Mouse (Mus musculus) lung, adult 2 months (tissue): ENCODE results near the gene Npc1l1.

ENCODE experiments used
- CTCF ChIP-seq: fragments of 200-500 bp; IDR thresholded peaks from 2 replicates; pipeline ENCODE4 v1.5.1; 2011; ENCODE audit warnings: mild to moderate bottlenecking, low read length, control low read depth; ENCODE audit not compliant: insufficient read depth
- POLR2A ChIP-seq: fragments of 200-500 bp; IDR thresholded peaks from 2 replicates; pipeline ENCODE4 v1.6.1; 2011; ENCODE audit warnings: low read depth, mild to moderate bottlenecking, control low read depth, low read length, borderline replicate concordance; ENCODE audit errors: extremely low read depth

GRCm38 (mm10) chr11:6179194-6179593 is 50.7 kb downstream of the Npc1l1 start:
- no peak for TF ChIP-seq CTCF
- TF ChIP-seq POLR2A, result no peak
